Mouse (Mus musculus): ENCODE measurements around the gene Avpr1b. TPM values are rescaled to one million over a fixed set of nuclear protein-coding genes. Genes with fewer than 3 reads are reported as not detected.

Avpr1b gene
- polyA plus RNA-seq, 1 experiment, result not detected

DNA sequence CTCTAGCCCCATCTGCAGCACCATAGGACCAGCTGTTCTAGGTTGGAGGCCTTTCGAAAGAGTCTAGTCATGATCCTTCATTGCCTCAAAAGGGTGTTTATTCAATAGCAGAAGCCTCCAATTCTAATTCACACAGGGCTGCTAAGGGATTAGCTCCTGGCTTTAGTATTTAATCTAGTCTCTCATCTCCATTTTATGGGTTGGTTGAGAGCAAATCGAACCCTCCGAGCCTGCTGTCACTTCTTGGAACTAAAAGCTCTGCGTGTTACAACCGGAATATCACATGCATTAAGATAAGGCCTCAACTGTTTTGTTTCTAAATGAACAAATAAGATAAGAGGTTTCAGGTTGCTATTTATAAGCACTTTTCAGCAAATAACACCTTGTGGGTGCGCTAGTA, 29.3 kb upstream of the Avpr1b start:
- H3K36me3 ChIP-seq (ENCODE audit: control insufficient read depth, insufficient read depth, low read length), result no peaks in the 10 kb centered on the region
- 93% methylated on average over 6 of the region's 6 CpGs for WGBS
- no peaks in the 10 kb centered on the region for H3K4me1 ChIP-seq (ENCODE audit: control insufficient read depth, insufficient read depth, insufficient read length)
- H3K27ac ChIP-seq (ENCODE audit: insufficient read depth, low read length), result no peak overlapping the region
- H3K4me3 ChIP-seq (ENCODE audit: extremely low read depth, insufficient read depth, insufficient read length), result no peak overlapping the region
- TF ChIP-seq CTCF (IDR thresholded peaks at IDR 0.05; ENCODE audit: extremely low read depth, insufficient read depth, insufficient read length, insufficient replicate concordance) (no peak), POLR2A (IDR thresholded peaks at IDR 0.05; ENCODE audit: low read depth, low read length) (no peak)
- DNase-seq (ENCODE audit: low read depth in 1 of 2, low spot score in 2 of 2), result no peak
- H3K27me3 ChIP-seq (ENCODE audit: control insufficient read depth, insufficient read depth, low read length), result no peaks in the 10 kb centered on the region

DNA sequence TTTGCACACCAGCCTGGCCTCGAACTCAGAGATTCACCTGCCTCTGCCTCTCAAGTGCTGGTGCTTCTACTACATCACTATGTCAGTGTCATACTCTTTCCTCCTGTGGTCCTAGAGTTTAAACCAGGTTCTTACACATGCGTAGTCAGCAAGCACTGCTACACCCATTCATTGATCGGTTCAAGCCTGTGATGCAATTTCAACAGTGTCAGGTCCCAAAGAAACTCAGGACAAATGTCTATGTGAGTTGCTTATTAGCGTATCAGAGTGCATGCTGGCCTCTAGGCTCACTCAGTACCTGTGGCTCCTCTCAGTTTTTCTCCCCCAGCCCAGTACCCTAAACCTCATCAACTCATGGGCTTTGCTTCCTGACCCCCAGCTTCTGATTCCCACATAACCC, 28.6 kb upstream of the Avpr1b start:
- Histone ChIP-seq H3K36me3 (ENCODE audit: control insufficient read depth, insufficient read depth, low read length) (no peaks in the 10 kb centered on the region), H3K4me3 (ENCODE audit: extremely low read depth, insufficient read depth, insufficient read length) (no peak overlapping the region), H3K4me1 (ENCODE audit: control insufficient read depth, insufficient read depth, insufficient read length) (no peaks in the 10 kb centered on the region), H3K27ac (ENCODE audit: insufficient read depth, low read length) (no peak overlapping the region), H3K27me3 (ENCODE audit: control insufficient read depth, insufficient read depth, low read length) (no peaks in the 10 kb centered on the region)
- no peak for DNase-seq (ENCODE audit: low read depth in 1 of 2, low spot score in 2 of 2)
- TF ChIP-seq CTCF (IDR thresholded peaks at IDR 0.05; ENCODE audit: extremely low read depth, insufficient read depth, insufficient read length, insufficient replicate concordance), result no peak
- TF ChIP-seq POLR2A (IDR thresholded peaks at IDR 0.05; ENCODE audit: low read depth, low read length), result no peak
- WGBS, result 97% methylated on average over 4 of the region's 4 CpGs

DNA sequence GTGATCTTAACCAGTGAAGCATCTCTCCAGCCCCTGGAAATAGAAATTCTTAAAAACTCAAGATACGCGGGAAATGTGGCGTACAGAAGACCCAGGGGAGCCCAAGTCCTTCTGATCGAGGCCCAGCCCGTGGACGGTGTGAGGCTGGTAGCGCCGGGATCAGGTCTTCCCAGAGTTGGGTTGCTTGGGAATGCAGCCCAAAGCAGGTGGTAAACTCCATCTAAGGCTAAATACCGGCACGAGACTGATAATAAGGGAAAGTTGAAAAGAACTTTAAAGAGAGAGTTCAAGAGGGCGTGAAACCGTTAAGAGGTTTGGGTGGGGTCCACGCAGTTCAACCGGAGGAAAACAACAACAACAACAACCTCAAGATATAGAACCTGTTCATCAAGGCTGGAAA, 25.3 kb upstream of the Avpr1b start:
- no peaks in the 10 kb centered on the region for H3K4me1 ChIP-seq (ENCODE audit: control insufficient read depth, insufficient read depth, insufficient read length)
- WGBS, result 93% methylated on average over 14 of the region's 14 CpGs
- no peaks in the 10 kb centered on the region for H3K36me3 ChIP-seq (ENCODE audit: control insufficient read depth, insufficient read depth, low read length)
- H3K27me3 ChIP-seq (ENCODE audit: control insufficient read depth, insufficient read depth, low read length), result no peaks in the 10 kb centered on the region
- DNase-seq (ENCODE audit: low read depth in 1 of 2, low spot score in 2 of 2), result peak; percentile 6 to 34
- no peak overlapping the region for H3K27ac ChIP-seq (ENCODE audit: insufficient read depth, low read length)
- TF ChIP-seq CTCF (IDR thresholded peaks at IDR 0.05; ENCODE audit: extremely low read depth, insufficient read depth, insufficient read length, insufficient replicate concordance) (no peak), POLR2A (IDR thresholded peaks at IDR 0.05; ENCODE audit: low read depth, low read length) (no peak)
- no peak overlapping the region for H3K4me3 ChIP-seq (ENCODE audit: extremely low read depth, insufficient read depth, insufficient read length)

DNA sequence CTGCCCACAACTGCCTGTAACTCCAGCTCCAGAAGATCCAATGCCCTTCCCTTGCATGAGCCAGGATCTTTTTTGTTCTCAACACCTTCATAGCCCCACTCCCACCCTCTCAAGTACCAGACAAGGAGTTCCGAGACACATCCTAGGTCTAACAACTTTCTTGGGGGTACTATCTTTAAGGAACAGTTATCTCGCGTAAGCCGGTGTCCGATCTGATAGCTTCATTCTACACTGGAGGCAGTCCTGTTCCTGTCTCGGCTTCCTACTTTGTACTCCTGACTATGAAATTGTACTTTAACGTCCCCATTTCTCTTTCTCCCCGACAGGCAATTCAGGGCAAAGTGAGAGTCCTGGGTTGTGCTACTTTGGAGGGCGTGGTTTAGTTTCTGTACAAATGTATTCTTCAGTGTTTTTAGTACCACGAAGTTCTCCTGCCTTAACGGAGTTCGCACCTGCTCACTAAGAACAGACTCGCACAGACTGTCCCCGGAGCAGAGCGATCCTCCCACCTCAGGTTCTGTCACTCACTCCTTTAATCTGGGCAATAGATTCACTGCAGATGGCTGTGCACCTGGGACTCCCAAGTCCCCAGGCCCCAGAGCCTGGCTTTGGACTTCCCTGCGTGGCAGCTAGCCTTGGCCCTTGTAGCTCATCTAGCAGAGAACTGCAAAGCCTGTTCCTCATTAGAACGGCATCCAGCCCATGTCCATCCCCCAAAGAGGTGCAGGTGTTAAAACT, 19.9 kb upstream of the Avpr1b start:
- no peak overlapping the region for H3K27ac ChIP-seq (ENCODE audit: insufficient read depth, low read length)
- DNase-seq (ENCODE audit: low read depth in 1 of 2, low spot score in 2 of 2), result no peak
- TF ChIP-seq CTCF (IDR thresholded peaks at IDR 0.05; ENCODE audit: extremely low read depth, insufficient read depth, insufficient read length, insufficient replicate concordance) (no peak), POLR2A (IDR thresholded peaks at IDR 0.05; ENCODE audit: low read depth, low read length) (no peak)
- no peaks in the 10 kb centered on the region for H3K4me1 ChIP-seq (ENCODE audit: control insufficient read depth, insufficient read depth, insufficient read length)
- no peaks in the 10 kb centered on the region for H3K36me3 ChIP-seq (ENCODE audit: control insufficient read depth, insufficient read depth, low read length)
- 75% methylated on average over 17 of the region's 17 CpGs for WGBS
- no peaks in the 10 kb centered on the region for H3K27me3 ChIP-seq (ENCODE audit: control insufficient read depth, insufficient read depth, low read length)
- H3K4me3 ChIP-seq (ENCODE audit: extremely low read depth, insufficient read depth, insufficient read length), result no peak overlapping the region

DNA sequence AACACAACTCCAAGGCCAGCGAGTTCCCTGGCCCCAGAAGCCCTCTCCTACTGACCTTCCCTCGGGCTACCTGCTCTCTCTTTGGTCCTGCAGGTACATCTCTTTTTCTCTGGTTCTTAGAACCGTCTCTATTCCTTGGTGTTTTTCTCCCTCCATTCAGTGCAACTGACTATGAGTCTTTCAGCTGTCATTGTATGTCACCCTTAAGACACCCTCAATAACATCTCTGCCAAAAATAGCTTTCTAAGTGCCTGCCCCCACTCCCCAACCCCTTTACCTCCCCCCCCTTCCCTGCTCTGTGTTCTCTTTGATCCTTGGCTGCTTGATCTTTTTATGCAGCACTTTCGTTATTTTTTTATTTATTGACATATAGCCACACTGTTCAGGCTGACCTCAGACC, 18.6 kb upstream of the Avpr1b start:
- Histone ChIP-seq H3K4me3 (ENCODE audit: extremely low read depth, insufficient read depth, insufficient read length) (no peak overlapping the region), H3K27me3 (ENCODE audit: control insufficient read depth, insufficient read depth, low read length) (no peaks in the 10 kb centered on the region), H3K36me3 (ENCODE audit: control insufficient read depth, insufficient read depth, low read length) (no peaks in the 10 kb centered on the region), H3K4me1 (ENCODE audit: control insufficient read depth, insufficient read depth, insufficient read length) (no peaks in the 10 kb centered on the region), H3K27ac (ENCODE audit: insufficient read depth, low read length) (no peak overlapping the region)
- no peak for TF ChIP-seq CTCF (IDR thresholded peaks at IDR 0.05; ENCODE audit: extremely low read depth, insufficient read depth, insufficient read length, insufficient replicate concordance)
- TF ChIP-seq POLR2A (IDR thresholded peaks at IDR 0.05; ENCODE audit: low read depth, low read length), result no peak
- no peak for DNase-seq (ENCODE audit: low read depth in 1 of 2, low spot score in 2 of 2)
- 64% methylated on average over 4 of the region's 4 CpGs for WGBS

DNA sequence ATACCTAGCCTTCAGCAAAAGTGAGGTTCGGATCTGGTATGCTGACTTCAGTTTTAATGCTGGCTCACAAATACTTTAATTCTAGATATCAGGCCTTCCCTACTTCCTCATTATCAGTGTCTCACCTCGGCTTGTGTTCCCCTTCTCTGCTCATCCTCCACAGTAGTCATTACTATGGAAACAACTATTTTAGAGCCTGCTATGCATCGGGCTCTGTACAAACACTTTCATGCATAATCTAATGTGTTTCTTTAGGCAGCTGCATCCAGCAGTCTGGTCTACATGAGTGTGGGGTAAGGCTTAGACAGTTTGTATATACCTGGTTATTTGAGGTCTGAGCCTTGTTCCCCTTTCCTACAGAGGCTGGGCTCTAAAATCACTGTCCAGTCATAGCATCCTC, 15.4 kb upstream of the Avpr1b start:
- no peak overlapping the region for H3K4me3 ChIP-seq (ENCODE audit: extremely low read depth, insufficient read depth, insufficient read length)
- no peaks in the 10 kb centered on the region for H3K27me3 ChIP-seq (ENCODE audit: control insufficient read depth, insufficient read depth, low read length)
- no peak for TF ChIP-seq CTCF (IDR thresholded peaks at IDR 0.05; ENCODE audit: extremely low read depth, insufficient read depth, insufficient read length, insufficient replicate concordance)
- no peak for TF ChIP-seq POLR2A (IDR thresholded peaks at IDR 0.05; ENCODE audit: low read depth, low read length)
- WGBS, result 68% methylated on average over 3 of the region's 3 CpGs
- H3K4me1 ChIP-seq (ENCODE audit: control insufficient read depth, insufficient read depth, insufficient read length), result no peaks in the 10 kb centered on the region
- H3K36me3 ChIP-seq (ENCODE audit: control insufficient read depth, insufficient read depth, low read length), result no peaks in the 10 kb centered on the region
- H3K27ac ChIP-seq (ENCODE audit: insufficient read depth, low read length), result no peak overlapping the region
- no peak for DNase-seq (ENCODE audit: low read depth in 1 of 2, low spot score in 2 of 2)

DNA sequence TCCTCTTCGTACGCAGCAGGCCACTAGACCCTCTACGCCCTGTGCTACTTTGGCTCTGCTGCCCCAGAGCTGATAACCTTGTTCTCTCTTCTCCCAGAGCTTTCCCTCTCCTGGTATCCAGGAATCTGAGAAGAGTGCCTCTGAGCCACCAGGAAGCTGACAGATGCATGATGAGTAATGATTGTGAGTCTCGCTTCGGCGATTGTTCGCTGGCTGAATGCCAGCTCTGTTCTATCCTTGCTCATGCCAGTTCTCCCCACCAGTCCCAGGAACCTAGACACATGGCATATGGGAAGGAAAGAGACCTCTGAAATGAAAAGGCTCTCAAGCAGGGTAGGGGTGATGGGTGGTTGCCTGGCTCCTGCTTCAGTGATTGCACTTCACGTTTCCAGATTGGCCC, 12.2 kb upstream of the Avpr1b start:
- TF ChIP-seq CTCF (IDR thresholded peaks at IDR 0.05; ENCODE audit: extremely low read depth, insufficient read depth, insufficient read length, insufficient replicate concordance) (no peak), POLR2A (IDR thresholded peaks at IDR 0.05; ENCODE audit: low read depth, low read length) (no peak)
- no peak overlapping the region for H3K27ac ChIP-seq (ENCODE audit: insufficient read depth, low read length)
- WGBS, result 82% methylated on average over 8 of the region's 8 CpGs
- no peaks in the 10 kb centered on the region for H3K36me3 ChIP-seq (ENCODE audit: control insufficient read depth, insufficient read depth, low read length)
- no peaks in the 10 kb centered on the region for H3K27me3 ChIP-seq (ENCODE audit: control insufficient read depth, insufficient read depth, low read length)
- H3K4me3 ChIP-seq (ENCODE audit: extremely low read depth, insufficient read depth, insufficient read length), result no peak overlapping the region
- no peaks in the 10 kb centered on the region for H3K4me1 ChIP-seq (ENCODE audit: control insufficient read depth, insufficient read depth, insufficient read length)
- DNase-seq (ENCODE audit: low read depth in 1 of 2, low spot score in 2 of 2), result no peak
